Mouse (Mus musculus): Measurements from ENCODE around the gene Timm50. TPM values are rescaled to one million over a fixed set of nuclear protein-coding genes. Genes with fewer than 3 reads are reported as not detected.

The Timm50 gene
- polyA plus RNA-seq, 1 experiment from 2014 or later, result 119 TPM

- Histone ChIP-seq H3K9me3 (ENCODE audit: control insufficient read depth, low read length) (no peaks in the 10 kb centered on the region), H3K4me3 (ENCODE audit: control insufficient read depth in 1 of 2, insufficient read depth in 1 of 2, low read depth in 1 of 2, low read length in 2 of 2) (no peak overlapping the region), H3K27me3 (ENCODE audit: control insufficient read depth, insufficient read depth, low read length) (no peaks in the 10 kb centered on the region), H3K4me2 (ENCODE audit: low read length) (no peak overlapping the region), H3K36me3 (ENCODE audit: control insufficient read depth, insufficient read depth, low read length) (peaks cover 100% of the 10 kb centered on the region), H3K9ac (ENCODE audit: low read length) (no peak overlapping the region), H3K4me1 (ENCODE audit: control insufficient read depth in 2 of 2, insufficient read depth in 2 of 2, low read length in 2 of 2) (no peaks in the 10 kb centered on the region), H3K27ac (replicated peaks in 1 of 2; ENCODE audit: control insufficient read depth in 1 of 2, insufficient read depth in 1 of 2, low read depth in 2 of 2, low read length in 2 of 2) (no peak overlapping the region)
- ATAC-seq (ENCODE audit: insufficient number of reproducible peaks, insufficient read depth, low FRiP score, low read depth), result no peak
- WGBS, result 80% methylated on average over 4 of the region's 4 CpGs
Measured at GRCm38 (mm10) chr7:28326457-28326856, 14.6 kb upstream of the Timm50 start.

GRCm38 (mm10) chr7:28325293-28325692 lies 13.4 kb upstream of the Timm50 start:
- Histone ChIP-seq H3K4me3 (ENCODE audit: control insufficient read depth in 1 of 2, insufficient read depth in 1 of 2, low read depth in 1 of 2, low read length in 2 of 2) (no peak overlapping the region), H3K27ac (replicated peaks in 1 of 2; ENCODE audit: control insufficient read depth in 1 of 2, insufficient read depth in 1 of 2, low read depth in 2 of 2, low read length in 2 of 2) (no peak overlapping the region), H3K9ac (ENCODE audit: low read length) (no peak overlapping the region), H3K9me3 (ENCODE audit: control insufficient read depth, low read length) (no peaks in the 10 kb centered on the region), H3K4me1 (ENCODE audit: control insufficient read depth in 2 of 2, insufficient read depth in 2 of 2, low read length in 2 of 2) (no peaks in the 10 kb centered on the region), H3K36me3 (ENCODE audit: control insufficient read depth, insufficient read depth, low read length) (peaks cover 100% of the 10 kb centered on the region), H3K4me2 (ENCODE audit: low read length) (no peak overlapping the region), H3K27me3 (ENCODE audit: control insufficient read depth, insufficient read depth, low read length) (no peaks in the 10 kb centered on the region)
- ATAC-seq (ENCODE audit: insufficient number of reproducible peaks, insufficient read depth, low FRiP score, low read depth), result no peak
- 94% methylated on average over 8 of the region's 8 CpGs for WGBS

DNA sequence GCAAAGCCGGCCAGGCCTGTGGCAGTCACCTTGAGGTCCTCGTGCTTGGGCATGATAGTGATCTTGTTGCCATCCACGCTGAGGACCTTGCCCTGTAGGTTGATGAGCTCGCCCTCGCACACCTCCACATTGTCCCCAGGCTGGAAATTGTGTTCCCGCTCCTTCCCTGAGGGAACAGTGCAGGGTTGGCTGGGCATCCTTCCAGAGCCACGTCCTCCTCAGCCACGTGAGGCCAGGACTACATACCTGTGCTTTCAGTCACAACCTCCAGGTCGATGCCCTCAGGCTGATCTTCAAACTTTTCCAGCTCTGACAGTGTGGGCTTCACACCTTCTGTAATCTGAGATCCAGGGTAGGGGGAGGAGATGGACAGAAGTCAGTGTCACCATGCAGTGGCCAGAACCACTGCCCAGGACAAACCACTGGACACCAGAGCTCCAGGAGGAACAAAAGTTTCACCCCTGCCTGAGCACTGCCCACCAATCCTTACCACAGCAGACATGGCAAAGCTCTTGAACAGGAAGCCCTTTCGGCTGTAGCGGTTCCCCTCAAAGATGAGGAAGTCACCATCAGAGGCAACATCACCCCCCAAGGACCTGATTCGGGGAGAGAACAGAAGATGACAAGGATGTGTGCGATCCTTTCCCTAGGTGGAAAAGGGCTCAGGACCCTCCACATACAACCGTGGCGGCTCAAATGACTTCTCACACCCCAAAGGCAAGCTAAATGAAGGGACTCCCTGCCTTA lies 10.3 kb upstream of the Timm50 start:
- H3K27ac ChIP-seq (replicated peaks in 1 of 2; ENCODE audit: control insufficient read depth in 1 of 2, insufficient read depth in 1 of 2, low read depth in 2 of 2, low read length in 2 of 2), result no peak overlapping the region

DNA sequence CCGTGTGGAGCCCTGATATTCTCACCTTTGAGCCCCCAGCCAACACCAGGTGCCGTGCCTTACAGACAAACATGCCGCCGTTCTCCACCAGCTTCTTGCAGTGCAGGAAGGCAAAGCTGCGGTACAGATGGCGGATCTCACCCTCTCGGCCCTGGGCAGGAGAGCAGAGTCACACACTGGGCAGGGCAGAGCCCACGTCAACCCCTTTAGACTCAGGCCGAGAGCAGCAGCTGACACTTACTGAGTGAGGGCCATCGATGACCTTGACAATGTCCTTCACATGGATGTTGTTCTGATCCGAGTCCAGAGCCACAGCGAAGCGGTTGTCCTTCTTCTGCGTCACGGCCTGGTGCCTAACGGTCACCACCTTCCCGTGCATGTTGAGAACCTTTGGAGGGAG lies 6.8 kb upstream of the Timm50 start:
- Histone ChIP-seq H3K4me1 (ENCODE audit: control insufficient read depth in 2 of 2, insufficient read depth in 2 of 2, low read length in 2 of 2) (no peaks in the 10 kb centered on the region), H3K27ac (replicated peaks in 1 of 2; ENCODE audit: control insufficient read depth in 1 of 2, insufficient read depth in 1 of 2, low read depth in 2 of 2, low read length in 2 of 2) (no peak overlapping the region), H3K9me3 (ENCODE audit: control insufficient read depth, low read length) (no peaks in the 10 kb centered on the region), H3K4me2 (ENCODE audit: low read length) (no peak overlapping the region), H3K27me3 (ENCODE audit: control insufficient read depth, insufficient read depth, low read length) (no peaks in the 10 kb centered on the region), H3K36me3 (ENCODE audit: control insufficient read depth, insufficient read depth, low read length) (peaks cover 94% of the 10 kb centered on the region), H3K9ac (ENCODE audit: low read length) (no peak overlapping the region), H3K4me3 (ENCODE audit: control insufficient read depth in 1 of 2, insufficient read depth in 1 of 2, low read depth in 1 of 2, low read length in 2 of 2) (no peak overlapping the region)
- 90% methylated on average over 17 of the region's 17 CpGs for WGBS
- ATAC-seq (ENCODE audit: insufficient number of reproducible peaks, insufficient read depth, low FRiP score, low read depth), result no peak

More for the DNA sequence above, 10.3 kb upstream of the Timm50 start:
- Histone ChIP-seq H3K9me3 (ENCODE audit: control insufficient read depth, low read length) (no peaks in the 10 kb centered on the region), H3K9ac (ENCODE audit: low read length) (no peak overlapping the region), H3K27me3 (ENCODE audit: control insufficient read depth, insufficient read depth, low read length) (no peaks in the 10 kb centered on the region), H3K4me2 (ENCODE audit: low read length) (no peak overlapping the region), H3K4me1 (ENCODE audit: control insufficient read depth in 2 of 2, insufficient read depth in 2 of 2, low read length in 2 of 2) (no peaks in the 10 kb centered on the region), H3K4me3 (ENCODE audit: control insufficient read depth in 1 of 2, insufficient read depth in 1 of 2, low read depth in 1 of 2, low read length in 2 of 2) (no peak overlapping the region), H3K36me3 (ENCODE audit: control insufficient read depth, insufficient read depth, low read length) (peaks cover 100% of the 10 kb centered on the region)
- WGBS, result 88% methylated on average over 15 of the region's 15 CpGs
- ATAC-seq (ENCODE audit: insufficient number of reproducible peaks, insufficient read depth, low FRiP score, low read depth), result no peak

GRCm38 (mm10) chr7:28318036-28318435 lies 6.2 kb upstream of the Timm50 start:
- Histone ChIP-seq H3K4me2 (ENCODE audit: low read length) (no peak overlapping the region), H3K36me3 (ENCODE audit: control insufficient read depth, insufficient read depth, low read length) (peaks cover 87% of the 10 kb centered on the region), H3K27ac (replicated peaks in 1 of 2; ENCODE audit: control insufficient read depth in 1 of 2, insufficient read depth in 1 of 2, low read depth in 2 of 2, low read length in 2 of 2) (no peak overlapping the region), H3K4me1 (ENCODE audit: control insufficient read depth in 2 of 2, insufficient read depth in 2 of 2, low read length in 2 of 2) (no peaks in the 10 kb centered on the region), H3K4me3 (ENCODE audit: control insufficient read depth in 1 of 2, insufficient read depth in 1 of 2, low read depth in 1 of 2, low read length in 2 of 2) (no peak overlapping the region), H3K9ac (ENCODE audit: low read length) (no peak overlapping the region), H3K27me3 (ENCODE audit: control insufficient read depth, insufficient read depth, low read length) (no peaks in the 10 kb centered on the region), H3K9me3 (ENCODE audit: control insufficient read depth, low read length) (no peaks in the 10 kb centered on the region)
- no peak for ATAC-seq (ENCODE audit: insufficient number of reproducible peaks, insufficient read depth, low FRiP score, low read depth)
- 72% methylated on average over 3 of the region's 3 CpGs for WGBS

GRCm38 (mm10) chr7:28311151-28311925 lies 534 bp downstream of the Timm50 start:
- H3K36me3 ChIP-seq (ENCODE audit: control insufficient read depth, insufficient read depth, low read length), result peaks cover 62% of the 10 kb centered on the region
- no peaks in the 10 kb centered on the region for H3K9me3 ChIP-seq (ENCODE audit: control insufficient read depth, low read length)
- no peaks in the 10 kb centered on the region for H3K27me3 ChIP-seq (ENCODE audit: control insufficient read depth, insufficient read depth, low read length)
- H3K4me3 ChIP-seq (ENCODE audit: control insufficient read depth in 1 of 2, insufficient read depth in 1 of 2, low read depth in 1 of 2, low read length in 2 of 2), result peak overlapping the region; percentile 57 to 64
- peak overlapping the region; percentile 86 for H3K4me2 ChIP-seq (ENCODE audit: low read length)
- H3K9ac ChIP-seq (ENCODE audit: low read length), result peak overlapping the region; percentile 86
- 5% methylated on average over 35 of the region's 35 CpGs for WGBS
- H3K27ac ChIP-seq (replicated peaks in 1 of 2; ENCODE audit: control insufficient read depth in 1 of 2, insufficient read depth in 1 of 2, low read depth in 2 of 2, low read length in 2 of 2), result peak overlapping the region in 1 of 2 experiments; percentile 52; a peak in 2 of 4 replicates
- H3K4me1 ChIP-seq (ENCODE audit: control insufficient read depth in 2 of 2, insufficient read depth in 2 of 2, low read length in 2 of 2), result peaks cover 5 to 9% of the 10 kb centered on the region in 2 experiments; a peak in 1 of 4 replicates
- peak; percentile 10; the same call in 1 of the 2 replicates for ATAC-seq (ENCODE audit: insufficient number of reproducible peaks, insufficient read depth, low FRiP score, low read depth)

GRCm38 (mm10) chr7:28309737-28310136 lies 2.1 kb downstream of the Timm50 start:
- Histone ChIP-seq H3K4me3 (ENCODE audit: control insufficient read depth in 1 of 2, insufficient read depth in 1 of 2, low read depth in 1 of 2, low read length in 2 of 2) (no peak overlapping the region), H3K4me1 (ENCODE audit: control insufficient read depth in 2 of 2, insufficient read depth in 2 of 2, low read length in 2 of 2) (peaks cover 5 to 9% of the 10 kb centered on the region in 2 experiments; a peak in 1 of 4 replicates), H3K9ac (ENCODE audit: low read length) (no peak overlapping the region), H3K9me3 (ENCODE audit: control insufficient read depth, low read length) (no peaks in the 10 kb centered on the region), H3K4me2 (ENCODE audit: low read length) (no peak overlapping the region), H3K27ac (replicated peaks in 1 of 2; ENCODE audit: control insufficient read depth in 1 of 2, insufficient read depth in 1 of 2, low read depth in 2 of 2, low read length in 2 of 2) (no peak overlapping the region), H3K27me3 (ENCODE audit: control insufficient read depth, insufficient read depth, low read length) (no peaks in the 10 kb centered on the region), H3K36me3 (ENCODE audit: control insufficient read depth, insufficient read depth, low read length) (peaks cover 62% of the 10 kb centered on the region)
- ATAC-seq (ENCODE audit: insufficient number of reproducible peaks, insufficient read depth, low FRiP score, low read depth), result no peak
- WGBS, result 67% methylated on average over 9 of the region's 9 CpGs

All from heart, embryonic 14.5 days (tissue).